Mouse (Mus musculus): ENCODE measurements around the gene Clhc1. TPM values are rescaled to one million over a fixed set of nuclear protein-coding genes. Genes with fewer than 3 reads are reported as not detected.
"Not testable (repeated sequence)": the region's sequence is repeated elsewhere in the genome, so short reads cannot be mapped to it uniquely, and the experiment has no call there.

Clhc1 gene
- under 1 TPM; 0.15 to 0.95 TPM for total RNA-seq (2021)

GRCm38 (mm10) chr11:29547752-29548503 is at the start of gene Clhc1, which contains the start of gene Rps27a:
Gene Clhc1 (plus strand): TSS chr11:29547950.
Gene Rps27a (minus strand): TSS chr11:29548109.
- peak; percentile 94 to 95 for DNase-seq (ENCODE audit: low spot score in 2 of 2)
- intact Hi-C loops (cut with DNase I) = loop anchor here (1.0 to 5.0 kb wide), 2 partner anchors 145 to 164 kb away; no protein-coding TSS in a partner anchor

GRCm38 (mm10) chr11:29503948-29504893 is 43.5 kb upstream of the Clhc1 start:
- intact Hi-C loops (cut with DNase I) = no loop called here
- no peak for DNase-seq (ENCODE audit: low spot score in 2 of 2)

- DNase-seq (ENCODE audit: low spot score in 2 of 2) = no peak
- intact Hi-C loops (cut with DNase I) = no loop called here
Observed at GRCm38 (mm10) chr11:29504899-29505625, 42.7 kb upstream of the Clhc1 start.

- no peak for DNase-seq (ENCODE audit: low spot score in 2 of 2)
- intact Hi-C loops (cut with DNase I) = no loop called here
Observed at GRCm38 (mm10) chr11:29509421-29509820, 38.3 kb upstream of the Clhc1 start.

- intact Hi-C loops (cut with DNase I) = no loop called here
- no peak for DNase-seq (ENCODE audit: low spot score in 2 of 2)
Observed at GRCm38 (mm10) chr11:29512818-29513535, 34.8 kb upstream of the Clhc1 start.

GRCm38 (mm10) chr11:29514325-29514681 is 33.4 kb upstream of the Clhc1 start:
- intact Hi-C loops (cut with DNase I) = no loop called here
- no peak for DNase-seq (ENCODE audit: low spot score in 2 of 2)

- intact Hi-C loops (cut with DNase I) = no loop called here
- peak; percentile 63 to 65 for DNase-seq (ENCODE audit: low spot score in 2 of 2)
Observed at GRCm38 (mm10) chr11:29514682-29515412, 32.9 kb upstream of the Clhc1 start, which contains the start of gene Prorsd1. Gene Prorsd1 (minus strand): TSS chr11:29515033.

- peak; percentile 82 to 85 for DNase-seq (ENCODE audit: low spot score in 2 of 2)
- intact Hi-C loops (cut with DNase I) = loop anchor here (5.0 kb wide), 1 partner anchor 166 kb away; the partner anchor contains the start of gene Rtn4
Observed at GRCm38 (mm10) chr11:29525988-29526794, 21.6 kb upstream of the Clhc1 start, which contains the start of gene Mtif2. Gene Mtif2 (plus strand): TSS chr11:29526408.

- intact Hi-C loops (cut with DNase I) = no loop called here
- DNase-seq (ENCODE audit: low spot score in 2 of 2) = no peak
Observed at GRCm38 (mm10) chr11:29538201-29538600, 9.5 kb upstream of the Clhc1 start.

- intact Hi-C loops (cut with DNase I) = no loop called here
- no peak for DNase-seq (ENCODE audit: low spot score in 2 of 2)
Observed at GRCm38 (mm10) chr11:29544225-29544945, 3.4 kb upstream of the Clhc1 start.

- intact Hi-C loops (cut with DNase I) = loop anchor here (5.0 kb wide), 1 partner anchor 167 kb away; no protein-coding TSS in a partner anchor
- DNase-seq (ENCODE audit: low spot score in 2 of 2) = not testable (repeated sequence)
Observed at GRCm38 (mm10) chr11:29545150-29545752, 2.5 kb upstream of the Clhc1 start.

- intact Hi-C loops (cut with DNase I) = loop anchor here (5.0 kb wide), 1 partner anchor 166 kb away; no protein-coding TSS in a partner anchor
- DNase-seq (ENCODE audit: low spot score in 2 of 2) = not testable (repeated sequence)
Observed at GRCm38 (mm10) chr11:29546297-29546696, 1.5 kb upstream of the Clhc1 start.

- intact Hi-C loops (cut with DNase I) = loop anchor here (1.0 to 5.0 kb wide), 2 partner anchors 147 to 166 kb away; no protein-coding TSS in a partner anchor
- no peak for DNase-seq (ENCODE audit: low spot score in 2 of 2)
Observed at GRCm38 (mm10) chr11:29546762-29547161, 988 bp upstream of the Clhc1 start.

- no peak for DNase-seq (ENCODE audit: low spot score in 2 of 2)
- intact Hi-C loops (cut with DNase I) = loop anchor here (1.0 to 5.0 kb wide), 2 partner anchors 146 to 165 kb away; no protein-coding TSS in a partner anchor
Observed at GRCm38 (mm10) chr11:29547249-29547751, 450 bp upstream of the Clhc1 start.

GRCm38 (mm10) chr11:29548504-29549424 is 1.0 kb downstream of the Clhc1 start:
- intact Hi-C loops (cut with DNase I) = loop anchor here (5.0 kb wide), 1 partner anchor 164 kb away; no protein-coding TSS in a partner anchor
- peak in 1 of 2 experiments; percentile 10 for DNase-seq (ENCODE audit: low spot score in 2 of 2)

Measured in left cerebral cortex, postnatal 36 days (tissue).